Mouse (Mus musculus) limb, embryonic 10.5 days (tissue): ENCODE results near the gene Masp2. TPM values are rescaled to one million over a fixed set of nuclear protein-coding genes. Genes with fewer than 3 reads are reported as not detected.
A peak's percentile ranks its signal among the peaks of the same experiment; 100 is the strongest.

ENCODE experiments used
- DNase-seq: peaks from one replicate; pipeline ENCODE4 v3.0.0-alpha.2; 2017; ENCODE audit warnings: low spot score
- H3K27ac ChIP-seq: fragments of 300-500 bp; sonication (generic); 2 replicates; pipeline ENCODE4 v1.5.1; 2016; ENCODE audit warnings: mild to moderate bottlenecking
- H3K27me3 ChIP-seq: fragments of 300-500 bp; sonication (generic); 2 replicates; pipeline ENCODE4 v1.6.1; 2016; ENCODE audit warnings: low read depth, mild to moderate bottlenecking; ENCODE audit not compliant: poor library complexity, severe bottlenecking
- H3K36me3 ChIP-seq: fragments of 300-500 bp; sonication (generic); 2 replicates; pipeline ENCODE4 v1.6.1; 2016; ENCODE audit warnings: mild to moderate bottlenecking, moderate library complexity
- H3K4me1 ChIP-seq: fragments of 300-500 bp; sonication (generic); 2 replicates; pipeline ENCODE4 v1.6.1; 2016
- H3K4me3 ChIP-seq: fragments of 300-500 bp; sonication (generic); 2 replicates; pipeline ENCODE4 v1.5.1; 2016; ENCODE audit warnings: mild to moderate bottlenecking, moderate library complexity
- H3K9me3 ChIP-seq: fragments of 300-500 bp; sonication (generic); replicated peaks from 2 replicates; pipeline ENCODE4 v1.6.1; 2016; ENCODE audit warnings: mild to moderate bottlenecking
- WGBS: fragments of 180-500 bp; shearing (Covaris S2); methylation state at CpG from one replicate; pipeline ENCODE4 v1.1.7; 2016; 5-methylcytosine and 5-hydroxymethylcytosine counted together
- polyA plus RNA-seq: library from polyadenylated mRNA; unstranded; fragments of >200 nt; fragmentation: Nextera tagmentation; extraction: Ambion mirVana; gene quantifications from 2 replicates; pipeline ENCODE4 v1.2.1, GENCODE M21; 2016

Gene Masp2
- polyA plus RNA-seq, 1 experiment from 2014 or later = 0.33 TPM

DNA sequence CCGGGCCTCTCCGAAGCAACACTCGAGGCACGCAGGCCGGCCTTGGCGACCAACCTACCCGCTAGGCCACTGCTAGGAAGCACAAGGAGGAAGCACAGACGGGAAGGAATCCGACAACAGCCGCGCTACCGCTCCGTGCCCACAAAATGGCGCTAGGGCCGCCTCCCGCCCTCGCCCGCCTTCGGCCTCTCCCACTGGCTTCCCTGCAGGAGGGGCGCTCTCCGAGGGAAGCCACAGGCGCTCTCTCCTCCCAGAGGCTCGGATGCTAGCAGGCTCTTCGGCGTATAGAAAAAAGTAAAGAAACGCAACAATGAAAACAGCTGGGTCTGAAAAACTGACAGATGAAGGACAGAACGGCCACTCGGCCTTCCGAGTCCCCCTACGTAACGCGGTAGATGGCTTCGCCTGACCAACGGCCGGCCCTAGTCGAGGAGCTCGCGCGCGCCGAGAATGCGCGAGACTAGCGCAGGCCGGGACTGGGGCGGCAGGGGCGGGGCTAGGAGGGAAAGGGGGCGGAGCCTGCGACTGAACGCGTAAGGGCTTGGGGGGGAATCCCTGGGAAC, 24.4 kb downstream of the Masp2 start, which contains the start of gene Tardbp:
TSS of gene Tardbp (minus strand) at position 397 of the 563 bp plus-strand sequence.
- under 1% methylated on average over 51 of the region's 51 CpGs for WGBS
- DNase-seq = peak; percentile 98
- Histone ChIP-seq H3K27ac (peak within 1 kb of the TSS; percentile 100), H3K27me3 (no peaks in the 10 kb centered on the region), H3K4me3 (peak within 1 kb of the TSS; percentile 100), H3K4me1 (peaks cover 26% of the 10 kb centered on the region), H3K9me3 (no peaks in the 10 kb centered on the region), H3K36me3 (peaks cover 36% of the 10 kb centered on the region)

GRCm38 (mm10) chr4:148627246-148627645, 24.9 kb downstream of the Masp2 start:
- no peak for DNase-seq
- H3K36me3 ChIP-seq = peaks cover 31% of the 10 kb centered on the region
- no peaks in the 10 kb centered on the region for H3K9me3 ChIP-seq
- peak overlapping the region; percentile 100 for H3K4me3 ChIP-seq
- H3K27ac ChIP-seq = peak overlapping the region; percentile 100
- H3K4me1 ChIP-seq = peaks cover 26% of the 10 kb centered on the region
- WGBS = 62% methylated on average over 3 of the region's 3 CpGs
- no peaks in the 10 kb centered on the region for H3K27me3 ChIP-seq

DNA sequence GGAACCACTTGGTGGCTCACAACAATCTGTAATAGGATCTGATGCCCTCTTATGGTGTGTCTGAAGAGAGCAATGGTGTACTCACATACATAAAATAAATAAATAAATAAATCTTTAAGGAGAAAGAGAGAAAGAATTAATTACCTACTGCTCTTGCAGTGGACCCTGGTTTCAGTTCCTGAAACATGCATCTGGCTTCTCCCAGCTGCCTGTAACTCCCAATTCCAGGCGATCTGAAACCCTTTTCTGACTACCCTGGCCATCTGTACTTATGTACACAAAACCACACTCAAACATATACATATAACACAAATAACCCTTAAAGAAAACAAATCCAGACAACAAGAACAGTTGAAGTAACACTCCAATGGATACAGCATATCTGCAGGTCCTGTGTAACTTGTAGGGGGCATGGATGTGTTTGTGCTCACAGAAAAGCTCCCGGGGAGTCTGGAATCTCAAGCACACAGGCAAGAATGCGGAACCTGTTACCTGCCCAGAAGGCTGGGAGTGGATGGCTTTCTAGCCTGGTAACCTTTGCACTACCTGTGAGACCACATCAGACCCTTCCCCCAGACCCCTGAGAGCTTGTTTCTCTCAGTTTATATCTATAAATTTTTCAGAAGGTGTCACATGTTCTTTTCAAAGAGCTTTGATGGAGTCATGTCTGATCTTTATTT, 29.8 kb downstream of the Masp2 start:
- no peak for DNase-seq
- H3K9me3 ChIP-seq = no peaks in the 10 kb centered on the region
- no peaks in the 10 kb centered on the region for H3K27me3 ChIP-seq
- H3K36me3 ChIP-seq = no peaks in the 10 kb centered on the region
- peaks cover 3% of the 10 kb centered on the region; the same call in 1 of the 2 replicates for H3K4me1 ChIP-seq
- no peak overlapping the region for H3K4me3 ChIP-seq
- H3K27ac ChIP-seq = no peak overlapping the region
- 66% methylated on average over 3 of the region's 3 CpGs for WGBS

GRCm38 (mm10) chr4:148633395-148634061, 31.2 kb downstream of the Masp2 start:
- Histone ChIP-seq H3K36me3 (no peaks in the 10 kb centered on the region), H3K27ac (no peak overlapping the region), H3K9me3 (no peaks in the 10 kb centered on the region), H3K27me3 (no peaks in the 10 kb centered on the region), H3K4me3 (no peak overlapping the region), H3K4me1 (peaks cover 3% of the 10 kb centered on the region; the same call in 1 of the 2 replicates)
- no peak for DNase-seq
- WGBS = 73% methylated on average over 2 of the region's 2 CpGs

- no peak for DNase-seq
- Histone ChIP-seq H3K9me3 (no peaks in the 10 kb centered on the region), H3K4me3 (no peak overlapping the region), H3K4me1 (peaks cover 3% of the 10 kb centered on the region; the same call in 1 of the 2 replicates), H3K27me3 (no peaks in the 10 kb centered on the region), H3K27ac (no peak overlapping the region), H3K36me3 (no peaks in the 10 kb centered on the region)
- WGBS = 87% methylated on average over 2 of the region's 2 CpGs
These were observed 33.0 kb downstream of the Masp2 start for GRCm38 (mm10) chr4:148635309-148635708.

- no peaks in the 10 kb centered on the region for H3K27me3 ChIP-seq
- H3K27ac ChIP-seq = no peak overlapping the region
- no peak overlapping the region for H3K4me3 ChIP-seq
- H3K4me1 ChIP-seq = peaks cover 3% of the 10 kb centered on the region
- DNase-seq = no peak
- WGBS = 65% methylated on average over 9 of the region's 9 CpGs
- no peaks in the 10 kb centered on the region for H3K9me3 ChIP-seq
- H3K36me3 ChIP-seq = no peaks in the 10 kb centered on the region
These were observed 35.9 kb downstream of the Masp2 start for GRCm38 (mm10) chr4:148638302-148638701.

DNA sequence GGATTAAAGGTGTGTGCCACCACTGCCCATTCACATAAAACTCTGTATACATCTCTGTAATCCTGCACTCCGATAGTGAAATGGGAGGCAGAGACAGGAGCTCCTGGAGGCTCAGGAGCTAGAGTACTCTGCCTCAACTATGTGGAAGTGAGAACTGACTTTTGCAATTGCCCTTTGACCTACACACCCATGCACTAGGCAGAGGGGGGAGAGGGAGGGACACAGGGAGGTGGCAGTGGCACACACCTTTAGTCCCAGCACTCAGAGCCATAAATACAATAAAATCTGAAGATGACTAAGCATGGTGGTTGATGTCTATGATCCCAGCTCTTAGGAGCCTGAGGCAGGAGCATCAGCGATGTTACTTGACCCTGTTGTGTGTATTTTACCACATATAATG, 37.1 kb downstream of the Masp2 start:
- DNase-seq = no peak
- H3K36me3 ChIP-seq = no peaks in the 10 kb centered on the region
- 89% methylated on average over 2 of the region's 2 CpGs for WGBS
- peaks cover 11% of the 10 kb centered on the region for H3K4me1 ChIP-seq
- H3K27me3 ChIP-seq = no peaks in the 10 kb centered on the region
- H3K9me3 ChIP-seq = no peaks in the 10 kb centered on the region
- no peak overlapping the region for H3K4me3 ChIP-seq
- H3K27ac ChIP-seq = no peak overlapping the region

- no peak for DNase-seq
- Histone ChIP-seq H3K4me1 (peaks cover 11% of the 10 kb centered on the region), H3K4me3 (no peak overlapping the region), H3K27ac (no peak overlapping the region), H3K9me3 (no peaks in the 10 kb centered on the region), H3K27me3 (no peaks in the 10 kb centered on the region), H3K36me3 (no peaks in the 10 kb centered on the region)
- WGBS = 91% methylated on average over 5 of the region's 5 CpGs
These were observed 38.8 kb downstream of the Masp2 start for GRCm38 (mm10) chr4:148641121-148641520.

GRCm38 (mm10) chr4:148643291-148644156, 41.2 kb downstream of the Masp2 start, which contains the start of gene Gm572:
Gene Gm572, plus strand, starts transcription at chr4:148643317.
- Histone ChIP-seq H3K9me3 (no peaks in the 10 kb centered on the region), H3K36me3 (no peaks in the 10 kb centered on the region), H3K4me3 (peak within 1 kb of the TSS; percentile 9; the same call in 1 of the 2 replicates), H3K27me3 (no peaks in the 10 kb centered on the region), H3K27ac (no peak within 1 kb of the TSS), H3K4me1 (peaks cover 11% of the 10 kb centered on the region; the same call in 1 of the 2 replicates)
- DNase-seq = no peak
- 66% methylated on average over 15 of the region's 15 CpGs for WGBS

- Histone ChIP-seq H3K4me3 (peak overlapping the region; percentile 9; the same call in 1 of the 2 replicates), H3K4me1 (peaks cover 11% of the 10 kb centered on the region; the same call in 1 of the 2 replicates), H3K36me3 (no peaks in the 10 kb centered on the region), H3K27ac (no peak overlapping the region), H3K27me3 (no peaks in the 10 kb centered on the region), H3K9me3 (no peaks in the 10 kb centered on the region)
- peak; percentile 83 for DNase-seq
- WGBS = 6% methylated on average over 9 of the region's 9 CpGs
These were observed 41.8 kb downstream of the Masp2 start for GRCm38 (mm10) chr4:148644157-148644511.

- 89% methylated on average over 6 of the region's 6 CpGs for WGBS
- Histone ChIP-seq H3K9me3 (no peaks in the 10 kb centered on the region), H3K27ac (no peak overlapping the region), H3K27me3 (no peaks in the 10 kb centered on the region), H3K4me1 (peaks cover 11% of the 10 kb centered on the region; the same call in 1 of the 2 replicates), H3K4me3 (no peak overlapping the region), H3K36me3 (no peaks in the 10 kb centered on the region)
- no peak for DNase-seq
These were observed 42.6 kb downstream of the Masp2 start for GRCm38 (mm10) chr4:148644926-148645325.

DNA sequence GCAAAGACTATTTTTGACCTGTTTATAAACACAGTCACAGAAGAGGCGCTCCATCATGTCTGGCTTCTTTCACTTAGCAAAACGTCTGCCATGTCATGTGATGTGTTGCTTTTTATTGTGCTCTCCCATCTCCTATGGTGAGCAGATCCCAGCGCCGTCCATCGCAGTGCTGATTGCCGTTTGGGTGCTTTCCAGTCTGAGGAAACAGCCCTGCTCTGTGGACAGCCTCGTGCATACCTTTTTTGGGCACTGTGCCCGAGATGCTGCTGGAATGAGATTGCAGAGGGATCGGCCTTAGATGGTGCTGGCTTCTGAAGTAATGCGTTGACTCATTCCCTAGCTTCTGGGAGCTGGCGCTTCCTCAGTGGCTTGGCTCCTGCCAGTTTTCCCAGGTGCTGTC, 44.3 kb downstream of the Masp2 start:
- no peaks in the 10 kb centered on the region for H3K36me3 ChIP-seq
- no peak overlapping the region for H3K4me3 ChIP-seq
- WGBS = 72% methylated on average over 11 of the region's 11 CpGs
- peaks cover 11% of the 10 kb centered on the region for H3K4me1 ChIP-seq
- H3K9me3 ChIP-seq = no peaks in the 10 kb centered on the region
- DNase-seq = no peak
- H3K27ac ChIP-seq = no peak overlapping the region
- H3K27me3 ChIP-seq = no peaks in the 10 kb centered on the region
